Mouse (Mus musculus) monocyte, adult 59 days (primary cell): ENCODE results near the gene Ep400. TPM values are rescaled to one million over a fixed set of nuclear protein-coding genes. Genes with fewer than 3 reads are reported as not detected.

Source experiments
- total RNA-seq, 2 experiments: library from RNA; stranded (reverse); gene quantifications; one replicate each; pipeline ENCODE4 v1.2.4; 2023

The Ep400 gene
- total RNA-seq, result 100 to 1,000 TPM; 170 to 179 TPM

DNA sequence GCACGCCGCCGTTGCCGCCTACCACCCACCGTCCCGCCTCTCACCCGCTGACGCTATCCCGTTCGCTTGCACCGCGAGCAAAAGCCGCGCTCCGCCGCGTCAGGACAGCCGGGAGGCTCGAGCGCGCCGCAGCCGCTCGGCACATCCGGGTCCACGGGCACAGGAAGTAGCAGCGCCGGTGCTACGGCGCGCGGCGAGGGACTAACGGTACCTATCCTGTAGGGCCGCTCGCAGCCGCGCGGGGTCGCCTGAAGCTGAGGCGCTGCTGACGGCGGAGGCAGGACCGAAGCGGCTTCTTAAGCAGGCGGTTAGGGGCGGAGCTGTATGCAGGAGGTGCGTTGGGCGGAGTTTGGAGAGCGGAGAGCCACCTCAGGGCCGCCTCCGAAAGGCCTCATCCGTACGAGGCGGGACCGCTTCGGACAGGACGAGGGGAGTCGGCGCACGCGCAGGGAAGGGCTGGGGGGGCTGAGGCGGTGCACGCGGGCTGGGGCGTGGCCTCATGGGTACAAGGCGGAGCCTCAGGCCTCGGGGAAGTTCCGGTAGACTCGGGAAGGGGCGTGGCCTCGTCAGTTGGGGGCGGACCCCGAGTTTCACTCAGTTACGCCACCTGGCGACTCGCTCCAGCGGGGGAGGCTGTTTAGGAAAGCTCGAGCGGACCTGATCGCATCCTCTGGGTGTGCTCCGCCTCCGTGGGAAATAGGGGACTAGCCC is at the start of gene Ep400:
TSS of gene Ep400 (minus strand) at position 270 of the 711 bp plus-strand sequence.

DNA sequence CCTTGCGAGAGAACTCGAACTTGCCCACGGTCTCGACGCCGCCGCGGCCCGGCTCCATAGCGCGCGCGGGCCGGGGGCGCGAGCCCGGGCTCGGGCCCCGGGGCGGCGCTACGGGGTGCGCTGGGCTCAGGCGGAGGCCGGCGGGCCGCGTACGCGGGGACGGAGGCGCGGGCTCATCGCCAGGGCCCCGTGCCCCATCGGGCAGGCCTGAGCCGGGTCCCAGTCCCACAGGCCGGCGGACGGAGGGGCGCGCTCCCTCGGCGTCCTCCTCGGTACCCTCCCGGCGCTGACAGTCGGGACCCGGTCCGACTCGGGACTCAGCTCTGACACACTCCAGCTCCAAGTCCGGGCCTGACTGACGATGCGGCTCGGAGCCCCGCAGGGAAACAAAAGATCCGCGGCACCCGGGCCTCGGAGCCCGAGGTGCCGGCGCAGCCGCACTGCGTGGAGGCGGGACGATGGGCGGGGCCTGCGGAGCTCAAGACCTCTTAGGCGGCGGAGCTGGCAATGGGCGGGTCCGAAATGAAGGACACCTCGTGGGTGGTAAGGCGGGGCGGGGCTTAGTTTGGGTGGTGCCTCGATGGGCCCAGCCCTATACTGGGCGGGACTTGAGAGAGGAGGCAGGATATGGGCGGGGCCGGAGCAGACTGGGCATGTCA is 39.3 kb upstream of the Ep400 start, which contains the start of gene Ulk1:
TSS of gene Ulk1 (minus strand) at position 431 of the 659 bp plus-strand sequence.

DNA sequence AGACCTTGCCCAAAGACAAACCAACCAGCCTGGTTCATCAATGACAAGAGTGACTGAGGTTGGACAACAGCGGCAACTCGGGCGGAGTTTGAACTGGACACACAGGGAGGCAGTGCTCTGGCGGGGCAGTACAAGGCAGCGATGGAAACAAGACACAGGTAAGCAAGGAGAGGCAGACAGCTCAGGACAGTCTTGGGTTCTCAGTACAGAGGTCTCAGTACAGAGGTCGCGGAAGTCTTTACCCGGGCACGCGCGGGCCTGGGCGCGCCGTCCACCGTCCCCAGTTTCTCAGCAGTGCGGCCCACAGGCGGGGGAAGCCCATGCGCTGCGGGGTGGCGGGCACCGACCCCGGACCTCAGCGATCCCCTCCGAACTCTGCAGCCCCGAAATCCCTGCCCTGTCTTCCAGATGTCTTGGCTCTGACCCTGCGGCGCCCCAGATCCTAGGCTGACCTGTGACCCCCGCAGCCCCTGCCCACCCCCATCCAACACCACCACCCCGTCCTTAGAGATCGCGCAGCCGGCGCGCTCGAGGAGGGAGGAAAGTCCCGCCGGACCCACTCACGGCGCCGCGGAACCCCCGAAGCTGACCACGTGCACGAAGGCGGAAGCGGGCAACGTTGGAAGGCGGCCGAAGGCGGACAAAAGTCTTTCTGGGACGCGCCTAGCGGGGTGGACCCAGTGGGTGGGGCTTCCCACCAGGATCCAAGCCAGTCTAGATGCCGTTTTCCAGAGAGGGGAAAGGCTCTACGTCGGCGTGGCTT is 9.7 kb upstream of the Ep400 start, which contains the start of gene Pus1:
TSS of gene Pus1 (minus strand) at position 662 of the 763 bp plus-strand sequence.

DNA sequence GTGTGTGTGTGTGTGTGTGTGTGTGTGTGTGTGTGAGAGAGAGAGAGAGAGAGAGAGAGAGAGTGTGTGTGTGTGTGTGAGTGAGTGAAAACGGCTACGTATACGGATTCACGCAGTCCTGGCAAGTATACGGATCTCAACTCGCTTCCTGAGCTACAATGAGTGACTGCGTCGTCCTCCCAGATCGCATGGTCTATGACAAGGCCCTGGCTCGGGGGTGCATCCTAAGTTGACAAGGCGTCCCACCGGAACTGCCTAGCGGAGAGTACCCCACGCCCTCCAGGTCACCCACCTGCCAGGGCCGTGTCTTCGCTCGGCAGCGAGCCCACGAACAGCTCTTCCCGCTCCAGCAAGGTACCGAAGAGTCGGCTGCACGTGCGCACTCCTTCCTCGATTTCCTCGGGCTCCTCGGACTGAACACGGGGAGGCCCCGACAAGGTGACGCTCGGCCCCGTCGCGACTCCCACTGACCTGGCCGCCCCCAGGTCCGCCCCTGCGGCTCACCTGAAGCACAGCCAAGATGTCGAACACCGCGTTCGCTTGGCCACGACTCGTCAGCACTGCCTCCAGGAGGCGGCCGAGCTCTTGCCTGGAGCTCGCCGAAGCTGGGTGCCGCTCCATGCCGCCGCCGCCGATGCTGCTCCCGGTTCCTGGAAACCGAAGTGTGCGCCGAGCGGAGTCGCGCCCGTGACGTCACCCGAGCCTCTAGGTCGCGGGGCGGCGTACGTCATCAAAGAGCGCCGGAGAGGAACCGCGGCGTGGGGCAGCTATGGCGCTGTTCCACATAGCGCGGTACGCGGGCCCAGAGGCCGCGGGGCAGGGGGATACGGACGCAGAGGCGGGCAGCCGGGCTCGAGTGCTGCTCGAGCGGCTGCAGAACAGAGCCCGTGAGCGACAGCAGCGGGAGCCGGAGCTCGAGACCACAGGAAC is 117.5 kb downstream of the Ep400 start, which contains the start of the genes Noc4l and Ddx51:
TSS of gene Noc4l (minus strand) at position 699 of the 930 bp plus-strand sequence.
TSS of gene Ddx51 (plus strand) at position 733 of the 930 bp plus-strand sequence.

Other genes starting within 250 kb of the Ep400 start
- gene Galnt9, start 226.4 kb downstream of the Ep400 start, total RNA-seq, result 10 to 100 TPM; 12.8 to 16.2 TPM
- gene Noc4l, start 117.3 kb downstream of the Ep400 start, total RNA-seq, result 10 to 100 TPM; 28.9 to 42.5 TPM
- gene Ddx51, start 117.3 kb downstream of the Ep400 start, total RNA-seq, result 10 to 100 TPM; 23.6 to 28.8 TPM
- gene Pus1, start 9.9 kb upstream of the Ep400 start, total RNA-seq, result 10 to 100 TPM; 20.6 to 21.8 TPM
- gene Ulk1, start 39.4 kb upstream of the Ep400 start, total RNA-seq, result 100 to 1,000 TPM; 122 to 130 TPM
- gene Hscb, start 69.1 kb upstream of the Ep400 start, total RNA-seq, result 10 to 100 TPM; 19.1 to 22.1 TPM
- 1 to 10 TPM; 6.7 to 9.7 TPM for gene Chek2, start 69.3 kb upstream of the Ep400 start, total RNA-seq
- 1 to 10 TPM; 4.0 to 5.1 TPM for gene Ttc28, start 109.1 kb upstream of the Ep400 start, total RNA-seq